Mouse (Mus musculus) cerebellum, adult 2 months (tissue): ENCODE measurements at regions not wholly inside any gene's neighbourhood (a gene's known extent, or its start where the extent isn't known, plus 50 kb on each side); places are given as distances from the start of the nearest gene placed in this dataset.
A peak's percentile ranks its signal among the peaks of the same experiment; 100 is the strongest.

ENCODE experiments used
- DNase-seq, 2 experiments: peaks; one replicate each; pipeline ENCODE4 v3.0.0; 2021
- H3K27ac ChIP-seq: fragments of 200-500 bp; 2 replicates; pipeline ENCODE4 v1.5.1; 2012; ENCODE audit warnings: low read length, control low read depth, inconsistent platforms; ENCODE audit not compliant: insufficient read depth
- H3K27me3 ChIP-seq: fragments of 200-500 bp; 2 replicates; pipeline ENCODE4 v1.6.1; 2012; ENCODE audit warnings: inconsistent platforms, mild to moderate bottlenecking, low read length, moderate library complexity; ENCODE audit not compliant: control insufficient read depth, insufficient read depth
- H3K4me1 ChIP-seq: fragments of 200-500 bp; 2 replicates; pipeline ENCODE4 v1.6.1; 2011; ENCODE audit warnings: low read length; ENCODE audit not compliant: control insufficient read depth, insufficient read depth
- H3K4me3 ChIP-seq: fragments of 200-500 bp; replicated peaks from 2 replicates; pipeline ENCODE3; 2011; ENCODE audit warnings: mild to moderate bottlenecking, low read depth, low read length, control low read depth; ENCODE audit not compliant: insufficient read depth
- CTCF ChIP-seq: fragments of 200-500 bp; IDR thresholded peaks from 2 replicates; pipeline ENCODE4 v1.5.1; 2011; ENCODE audit warnings: low read depth, mild to moderate bottlenecking, control low read depth, low read length, moderate library complexity, borderline replicate concordance; ENCODE audit not compliant: insufficient read depth
- POLR2A ChIP-seq: fragments of 200-500 bp; IDR thresholded peaks from 2 replicates; pipeline ENCODE4 v1.6.1; 2011; ENCODE audit warnings: low read length, control low read depth, borderline replicate concordance; ENCODE audit not compliant: insufficient read depth
- WGBS: fragments of 180-500 bp; shearing (Covaris S2); methylation state at CpG from one replicate; pipeline ENCODE4 v1.1.7; 2018; 5-methylcytosine and 5-hydroxymethylcytosine counted together

DNA sequence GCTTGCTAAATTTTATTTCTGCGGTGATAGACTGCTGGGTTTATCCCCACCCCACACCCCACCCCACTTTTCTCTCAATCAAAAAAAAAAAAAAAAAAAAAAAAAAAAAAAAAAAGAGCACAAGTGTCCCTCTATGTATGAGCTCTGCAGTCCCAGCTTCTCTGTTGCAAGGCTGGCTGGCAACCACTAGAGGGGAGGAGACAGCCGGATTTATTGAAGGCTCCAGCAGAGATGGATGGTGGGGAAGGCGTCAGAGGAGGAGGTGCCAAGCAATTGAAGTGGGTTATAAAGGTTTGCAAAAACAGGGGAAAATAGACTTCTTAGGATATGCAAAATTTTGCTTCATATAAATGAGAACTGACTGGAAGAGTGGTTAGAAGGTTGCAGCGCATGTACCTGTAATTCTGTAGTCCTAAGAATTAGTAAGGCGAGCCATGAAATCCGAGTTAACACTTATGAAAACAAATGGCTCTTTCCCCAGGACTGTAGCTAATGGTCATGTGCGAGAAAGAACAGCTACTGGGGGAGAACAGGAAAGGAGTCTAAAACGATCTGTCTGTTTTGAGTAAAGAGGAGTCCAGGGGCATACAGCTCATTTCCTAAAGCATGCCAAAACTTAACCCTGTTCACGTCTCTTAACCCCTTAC lies 885.1 kb upstream of the Pou3f3 start:
- 9% methylated on average over 9 of the region's 9 CpGs for WGBS
- TF ChIP-seq CTCF (peak; percentile 56; the same call in 1 of the 2 replicates), POLR2A (no peak)

DNA sequence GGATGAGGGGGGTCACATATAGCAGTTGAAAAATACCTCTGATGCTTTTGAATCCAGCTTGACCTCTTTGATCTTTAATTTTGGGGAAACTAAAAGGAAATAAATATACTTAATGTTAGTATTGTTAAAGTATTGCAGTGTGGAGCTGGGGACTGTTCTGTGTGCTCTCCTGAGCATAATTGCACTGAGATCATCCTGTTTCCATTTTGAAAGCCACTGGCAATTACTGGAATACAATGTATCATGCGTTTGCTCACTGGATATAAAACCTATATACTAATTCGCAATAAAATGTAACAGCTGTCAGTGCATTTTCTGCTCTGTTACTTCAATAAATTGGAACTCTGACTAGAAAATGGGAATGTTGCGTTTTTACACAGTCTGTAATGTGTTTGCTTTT lies 884.4 kb upstream of the Pou3f3 start:
- no peak overlapping the region for H3K27ac ChIP-seq
- H3K27me3 ChIP-seq: no peaks in the 10 kb centered on the region
- WGBS: 58% methylated on average over 3 of the region's 3 CpGs
- TF ChIP-seq CTCF: no peak
- no peak for TF ChIP-seq POLR2A
- H3K4me1 ChIP-seq: no peaks in the 10 kb centered on the region
- H3K4me3 ChIP-seq: no peak overlapping the region
- no peak for DNase-seq

More for the DNA sequence above, 885.1 kb upstream of the Pou3f3 start:
- H3K4me3 ChIP-seq: peak overlapping the region; percentile 15
- no peaks in the 10 kb centered on the region for H3K4me1 ChIP-seq
- H3K27me3 ChIP-seq: no peaks in the 10 kb centered on the region
- DNase-seq: peak; percentile 20 to 29
- H3K27ac ChIP-seq: no peak overlapping the region

DNA sequence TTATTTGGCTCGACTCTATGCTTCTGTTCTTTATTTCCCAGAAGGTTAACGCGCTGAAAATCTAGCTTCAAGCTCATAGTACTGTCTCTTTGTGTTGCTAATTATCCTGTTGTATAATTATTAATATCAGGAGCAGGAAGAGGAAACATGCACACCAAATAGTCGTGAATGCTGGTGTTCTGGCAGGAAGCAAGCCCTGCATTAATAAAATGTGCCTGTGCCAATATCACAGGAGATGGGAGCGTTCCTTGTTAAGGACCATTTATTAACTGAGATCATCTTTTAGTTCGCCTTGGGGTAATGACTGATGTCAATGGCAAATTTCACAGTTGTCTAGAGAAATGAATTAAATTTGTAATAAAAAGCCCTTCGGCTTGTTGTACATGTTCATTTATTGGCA lies 883.5 kb upstream of the Pou3f3 start:
- Histone ChIP-seq H3K27ac (no peak overlapping the region), H3K4me1 (no peaks in the 10 kb centered on the region)
- 23% methylated on average over 7 of the region's 7 CpGs for WGBS

DNA sequence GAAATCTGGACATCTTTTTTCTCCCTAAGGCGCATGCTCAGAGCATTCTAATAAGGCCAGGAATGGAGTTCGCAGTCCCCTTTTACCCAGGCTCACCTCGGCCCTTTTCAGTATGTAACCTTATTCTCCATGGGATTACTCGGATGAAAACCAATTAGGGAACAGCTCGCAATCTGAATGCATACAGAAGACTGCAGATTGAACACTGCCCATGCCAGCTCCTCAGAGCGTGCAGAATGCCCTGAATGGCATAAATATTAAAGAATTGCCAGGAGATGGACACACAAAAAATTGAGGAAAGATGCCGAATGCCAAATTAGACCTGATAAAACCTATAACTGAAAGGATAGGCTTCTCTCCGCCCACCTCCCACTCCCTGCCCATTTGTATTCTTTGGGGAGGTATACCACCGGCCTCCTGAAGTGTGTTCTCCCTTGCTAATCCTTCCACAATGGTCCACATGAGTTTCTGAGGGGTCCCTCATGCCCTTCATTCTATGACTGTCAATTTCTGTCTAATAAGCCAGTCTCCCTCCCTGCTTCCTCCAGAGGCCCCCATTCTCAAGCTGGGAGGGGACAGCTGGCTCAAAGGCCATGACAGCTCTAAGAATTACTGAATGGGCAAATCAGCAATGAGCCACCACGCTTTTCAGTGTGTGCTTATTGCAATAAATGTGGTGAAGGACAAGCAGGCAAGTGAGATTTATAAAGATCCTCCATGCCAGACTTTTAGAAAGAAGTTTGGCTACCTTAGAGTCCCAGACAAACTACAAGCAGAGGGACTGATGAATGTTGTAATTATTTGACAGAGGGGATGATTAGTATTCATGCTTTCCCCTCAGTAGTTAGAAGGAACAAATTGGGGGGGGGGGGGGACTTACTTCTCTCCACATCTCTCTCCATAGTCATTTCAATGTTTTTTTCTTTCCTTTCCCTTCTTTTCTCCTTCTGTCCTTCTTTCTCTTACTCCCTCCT lies 881.2 kb upstream of the Pou3f3 start:
- no peak for DNase-seq
- Histone ChIP-seq H3K4me1 (no peaks in the 10 kb centered on the region), H3K27ac (no peak overlapping the region), H3K4me3 (no peak overlapping the region), H3K27me3 (no peaks in the 10 kb centered on the region)
- TF ChIP-seq CTCF: no peak
- no peak for TF ChIP-seq POLR2A
- WGBS: 36% methylated on average over 10 of the region's 10 CpGs

More for the DNA sequence above, 883.5 kb upstream of the Pou3f3 start:
- TF ChIP-seq POLR2A (no peak), CTCF (no peak)
- no peaks in the 10 kb centered on the region for H3K27me3 ChIP-seq
- no peak overlapping the region for H3K4me3 ChIP-seq
- no peak for DNase-seq

DNA sequence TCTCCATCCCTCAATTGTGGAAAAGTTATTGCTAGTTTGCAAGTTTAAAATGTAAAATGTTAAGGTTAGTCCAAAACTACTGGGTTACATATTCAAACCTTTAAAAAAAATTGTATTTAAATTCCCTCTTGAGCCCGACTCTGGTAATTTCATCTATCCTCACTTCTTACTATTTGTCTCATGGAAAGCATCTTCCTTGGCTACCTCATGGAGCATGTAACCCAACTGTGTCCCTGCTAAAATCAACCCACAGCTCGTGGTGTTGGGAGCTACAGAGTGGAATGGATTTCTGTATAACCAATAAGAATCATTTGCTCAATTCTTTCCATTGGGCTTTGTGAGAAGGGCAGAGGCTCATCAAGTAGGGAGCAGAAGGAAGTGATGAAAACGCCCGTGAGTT lies 880.5 kb upstream of the Pou3f3 start:
- no peak for TF ChIP-seq CTCF
- TF ChIP-seq POLR2A: no peak
- 83% methylated on average over 4 of the region's 4 CpGs for WGBS
- H3K27me3 ChIP-seq: no peaks in the 10 kb centered on the region
- no peaks in the 10 kb centered on the region for H3K4me1 ChIP-seq
- no peak overlapping the region for H3K4me3 ChIP-seq
- no peak overlapping the region for H3K27ac ChIP-seq
- DNase-seq: no peak

DNA sequence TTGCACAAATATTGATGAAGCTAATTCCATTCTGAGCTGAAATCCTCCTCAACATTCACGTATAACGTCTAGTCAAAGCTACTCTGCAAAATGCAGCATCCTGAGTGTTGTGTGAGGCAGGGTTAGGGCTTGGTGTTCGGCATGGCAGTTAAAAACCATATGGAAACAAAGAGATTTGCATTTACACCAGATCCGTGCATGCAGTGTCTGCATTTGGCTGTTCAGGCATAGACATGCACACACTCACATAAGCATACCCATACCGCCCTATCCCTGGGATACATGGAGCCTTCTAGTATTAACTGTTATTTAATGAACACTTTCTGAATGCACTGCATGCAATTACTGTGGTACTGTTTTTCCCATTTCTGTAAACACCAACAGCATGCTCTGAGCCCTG lies 872.8 kb upstream of the Pou3f3 start:
- DNase-seq: no peak
- Histone ChIP-seq H3K4me1 (no peaks in the 10 kb centered on the region), H3K27ac (no peak overlapping the region), H3K27me3 (no peaks in the 10 kb centered on the region), H3K4me3 (no peak overlapping the region)
- no peak for TF ChIP-seq POLR2A
- TF ChIP-seq CTCF: no peak
- WGBS: 79% methylated on average over 5 of the region's 5 CpGs

DNA sequence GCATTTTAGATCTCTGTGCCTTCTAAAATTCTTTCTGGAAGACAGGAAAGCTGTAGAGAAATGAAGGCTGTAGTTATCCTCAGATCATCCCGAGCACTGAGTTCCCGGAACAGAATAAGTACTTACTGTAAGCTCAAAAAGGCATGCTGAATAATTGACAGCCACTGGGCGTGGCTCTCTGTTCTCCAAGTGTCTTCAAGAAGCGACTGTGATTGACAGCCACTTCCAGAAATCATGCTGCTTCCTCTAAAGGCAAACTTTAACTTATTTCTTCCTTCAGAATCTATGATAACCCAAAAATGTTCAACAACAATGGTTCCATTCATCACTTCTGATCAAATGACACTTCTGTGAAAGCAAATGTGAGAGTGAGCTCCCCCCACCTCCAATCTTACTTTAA lies 870.3 kb upstream of the Pou3f3 start:
- Histone ChIP-seq H3K4me3 (no peak overlapping the region), H3K27me3 (no peaks in the 10 kb centered on the region), H3K4me1 (no peaks in the 10 kb centered on the region), H3K27ac (no peak overlapping the region)
- TF ChIP-seq POLR2A (no peak), CTCF (no peak)
- no peak for DNase-seq
- 64% methylated on average over 4 of the region's 4 CpGs for WGBS
